Mouse (Mus musculus) testis, adult 2 months (tissue): ENCODE measurements around the gene Phf3. TPM values are rescaled to one million over a fixed set of nuclear protein-coding genes. Genes with fewer than 3 reads are reported as not detected.

Experiments
- H3K27ac ChIP-seq: fragments of 200-500 bp; 2 replicates; pipeline ENCODE4 v1.5.1; 2012; ENCODE audit warnings: low read depth, low read length; ENCODE audit not compliant: control insufficient read depth, insufficient read depth
- H3K27me3 ChIP-seq: fragments of 200-500 bp; 2 replicates; pipeline ENCODE4 v1.6.1; 2012; ENCODE audit warnings: mild to moderate bottlenecking, low read length, moderate library complexity; ENCODE audit not compliant: control insufficient read depth, insufficient read depth
- H3K36me3 ChIP-seq: fragments of 200-500 bp; 2 replicates; pipeline ENCODE4 v1.6.1; 2012; ENCODE audit warnings: mild to moderate bottlenecking, low read length; ENCODE audit not compliant: control insufficient read depth, insufficient read depth
- H3K4me1 ChIP-seq: fragments of 200-500 bp; 2 replicates; pipeline ENCODE4 v1.6.1; 2012; ENCODE audit warnings: low read length; ENCODE audit not compliant: control insufficient read depth, insufficient read depth
- H3K4me3 ChIP-seq: fragments of 200-500 bp; 2 replicates; pipeline ENCODE4 v1.5.1; 2012; ENCODE audit warnings: low read depth, mild to moderate bottlenecking, low read length, moderate library complexity, mixed read lengths; ENCODE audit not compliant: control insufficient read depth
- CTCF ChIP-seq: fragments of 200-500 bp; IDR thresholded peaks from 2 replicates; pipeline ENCODE4 v1.5.1; 2012; ENCODE audit warnings: low read depth, mild to moderate bottlenecking, inconsistent platforms, low read length, moderate library complexity; ENCODE audit not compliant: control insufficient read depth, insufficient read depth, insufficient replicate concordance
- POLR2A ChIP-seq: fragments of 200-500 bp; IDR thresholded peaks from 2 replicates; pipeline ENCODE4 v1.6.1; 2012; ENCODE audit warnings: low read depth, mild to moderate bottlenecking, inconsistent platforms, low read length, moderate library complexity; ENCODE audit not compliant: control insufficient read depth
- polyA plus RNA-seq: library from polyadenylated mRNA; depleted of rRNA; stranded (reverse); fragments of >200 nt; gene quantifications from 2 replicates; pipeline ENCODE4 v1.2.3, GENCODE M21; 2012

The Phf3 gene
- polyA plus RNA-seq, 1 experiment, result 9.4 TPM

DNA sequence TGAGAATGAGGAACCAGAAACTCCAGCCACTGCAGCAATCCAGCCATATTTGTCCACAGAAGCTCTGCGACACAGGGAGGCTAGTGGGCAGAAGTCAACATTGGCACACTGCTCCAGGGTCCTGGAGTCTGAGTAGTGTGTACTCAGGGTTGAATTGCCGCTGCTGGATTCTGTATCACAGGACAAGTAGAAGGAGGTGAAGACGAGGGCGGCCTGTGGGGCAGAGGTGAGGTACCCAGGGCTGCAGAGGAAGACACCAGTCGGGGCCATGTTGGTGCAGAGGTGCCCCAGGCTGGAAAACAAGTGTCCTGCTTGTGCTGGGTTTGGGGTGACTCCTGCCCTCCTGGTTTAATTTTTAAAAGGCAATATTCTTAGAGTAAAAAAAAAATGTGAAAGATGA, 79.1 kb downstream of the Phf3 start:
- no peaks in the 10 kb centered on the region for H3K4me1 ChIP-seq
- TF ChIP-seq POLR2A, result no peak
- no peak for TF ChIP-seq CTCF
- H3K36me3 ChIP-seq, result no peaks in the 10 kb centered on the region
- H3K27me3 ChIP-seq, result no peaks in the 10 kb centered on the region
- H3K4me3 ChIP-seq, result no peak overlapping the region
- no peak overlapping the region for H3K27ac ChIP-seq

GRCm38 (mm10) chr1:30793357-30793883, 80.3 kb downstream of the Phf3 start:
- no peaks in the 10 kb centered on the region for H3K27me3 ChIP-seq
- no peaks in the 10 kb centered on the region for H3K4me1 ChIP-seq
- no peak for TF ChIP-seq POLR2A
- no peak for TF ChIP-seq CTCF
- no peak overlapping the region for H3K4me3 ChIP-seq
- no peak overlapping the region for H3K27ac ChIP-seq
- no peaks in the 10 kb centered on the region for H3K36me3 ChIP-seq

- Histone ChIP-seq H3K36me3 (no peaks in the 10 kb centered on the region), H3K4me1 (no peaks in the 10 kb centered on the region)
Observed at GRCm38 (mm10) chr1:30792935-30793334, 80.8 kb downstream of the Phf3 start.

DNA sequence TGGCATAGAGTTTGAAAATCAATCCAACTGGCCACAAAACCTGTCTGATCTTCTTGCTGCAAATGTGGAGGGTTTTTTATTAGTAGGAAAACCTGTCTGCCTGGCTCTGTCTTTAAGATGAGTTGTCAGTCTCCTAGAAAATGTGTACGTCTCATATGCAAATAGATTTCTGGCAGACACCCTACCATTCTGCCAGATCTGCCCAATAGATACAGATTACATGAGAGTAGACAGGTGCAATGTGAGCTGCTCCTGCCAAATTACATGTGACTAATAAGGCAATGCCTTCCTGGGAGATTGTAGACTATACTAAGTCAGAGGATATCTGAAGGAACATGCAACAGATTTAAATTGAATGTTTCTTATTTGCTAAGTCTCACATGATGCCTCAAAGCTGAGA, 83.5 kb downstream of the Phf3 start:
- TF ChIP-seq CTCF (no peak), POLR2A (no peak)
- Histone ChIP-seq H3K27me3 (no peaks in the 10 kb centered on the region), H3K36me3 (no peaks in the 10 kb centered on the region), H3K4me1 (no peaks in the 10 kb centered on the region), H3K4me3 (no peak overlapping the region), H3K27ac (no peak overlapping the region)

More at GRCm38 (mm10) chr1:30792935-30793334, 80.8 kb downstream of the Phf3 start:
- TF ChIP-seq POLR2A (no peak), CTCF (no peak)
- H3K4me3 ChIP-seq, result no peak overlapping the region
- H3K27ac ChIP-seq, result no peak overlapping the region
- no peaks in the 10 kb centered on the region for H3K27me3 ChIP-seq

- Histone ChIP-seq H3K4me3 (no peak overlapping the region), H3K27me3 (no peaks in the 10 kb centered on the region), H3K4me1 (no peaks in the 10 kb centered on the region), H3K27ac (no peak overlapping the region), H3K36me3 (no peaks in the 10 kb centered on the region)
- TF ChIP-seq POLR2A (no peak), CTCF (no peak)
Observed at GRCm38 (mm10) chr1:30789689-30790088, 84.0 kb downstream of the Phf3 start.

DNA sequence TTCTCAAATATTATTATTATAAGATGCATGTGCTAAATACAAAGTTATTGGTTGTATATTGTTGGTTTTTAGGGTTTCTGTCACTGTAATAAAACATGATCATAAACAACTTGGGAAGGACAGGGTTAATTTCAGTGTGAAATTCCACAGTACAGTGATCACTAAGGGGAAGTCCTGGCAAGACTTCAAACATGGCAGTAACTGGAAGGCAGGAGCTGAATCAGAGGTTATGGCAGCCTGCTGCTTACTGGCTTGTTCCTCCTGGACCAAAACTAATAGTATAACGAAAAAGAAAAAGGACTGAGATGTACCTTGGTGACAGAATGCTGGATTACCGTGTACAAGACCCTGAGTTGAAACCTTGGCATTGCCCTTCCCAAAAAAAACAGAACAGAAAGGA, 84.7 kb downstream of the Phf3 start:
- H3K27me3 ChIP-seq, result no peaks in the 10 kb centered on the region
- no peak for TF ChIP-seq POLR2A
- TF ChIP-seq CTCF, result no peak
- H3K4me3 ChIP-seq, result no peak overlapping the region
- no peaks in the 10 kb centered on the region for H3K4me1 ChIP-seq
- H3K36me3 ChIP-seq, result no peaks in the 10 kb centered on the region
- no peak overlapping the region for H3K27ac ChIP-seq

DNA sequence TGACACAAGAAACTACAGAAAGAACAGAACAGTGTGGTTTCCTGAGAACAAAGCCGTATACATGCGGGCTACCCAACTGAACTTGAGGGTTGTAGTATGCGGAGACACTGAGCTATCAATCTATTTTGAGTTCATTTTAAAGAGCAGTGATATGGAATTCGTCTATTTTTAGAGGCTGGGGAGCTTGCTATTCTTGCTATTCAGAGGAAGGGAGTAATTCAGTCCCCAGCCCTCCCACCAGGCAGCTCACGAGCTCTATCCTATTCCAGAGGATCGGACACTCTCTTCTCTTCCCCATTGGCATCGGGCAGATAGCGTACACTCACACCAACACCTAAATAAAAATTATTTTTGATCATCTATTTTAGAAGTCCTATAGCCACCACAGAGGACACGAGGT, 87.1 kb downstream of the Phf3 start:
- Histone ChIP-seq H3K27ac (no peak overlapping the region), H3K4me3 (no peak overlapping the region), H3K27me3 (no peaks in the 10 kb centered on the region), H3K36me3 (no peaks in the 10 kb centered on the region), H3K4me1 (no peaks in the 10 kb centered on the region)
- TF ChIP-seq POLR2A (no peak), CTCF (no peak)

- Histone ChIP-seq H3K27me3 (no peaks in the 10 kb centered on the region), H3K27ac (no peak overlapping the region), H3K36me3 (no peaks in the 10 kb centered on the region), H3K4me1 (no peaks in the 10 kb centered on the region), H3K4me3 (no peak overlapping the region)
- TF ChIP-seq POLR2A (no peak), CTCF (no peak)
Observed at GRCm38 (mm10) chr1:30783741-30784140, 90.0 kb downstream of the Phf3 start.
